Mouse (Mus musculus) layer of hippocampus, postnatal 14 days (tissue): ENCODE measurements at regions not wholly inside any gene's neighbourhood (a gene's known extent, or its start where the extent isn't known, plus 50 kb on each side); places are given as distances from the start of the nearest gene placed in this dataset.

Experiments used
- DNase-seq, 2 experiments: peaks; one replicate each; pipeline ENCODE4 v3.0.0; 2021 to 2022; ENCODE audit warnings: low spot score in 2 of 2, mixed read lengths in 1 of 2

- peak in 1 of 2 experiments; percentile 55 for DNase-seq
Observed at GRCm38 (mm10) chr5:58705561-58705960, 987.8 kb downstream of the Pcdh7 start.

- DNase-seq = no peak
Observed at GRCm38 (mm10) chr5:58712381-58712780, 994.6 kb downstream of the Pcdh7 start.

- DNase-seq = no peak
Observed at GRCm38 (mm10) chr5:58733366-58733765, 1015.6 kb downstream of the Pcdh7 start.

- DNase-seq = no peak
Observed at GRCm38 (mm10) chr5:58733961-58734360, 1016.2 kb downstream of the Pcdh7 start.

GRCm38 (mm10) chr5:58736610-58737009 is 1018.8 kb downstream of the Pcdh7 start:
- DNase-seq = peak; percentile 58 to 60

GRCm38 (mm10) chr5:58737264-58737883 is 1019.6 kb downstream of the Pcdh7 start:
- DNase-seq = no peak

- DNase-seq = no peak
Observed at GRCm38 (mm10) chr5:58738041-58738440, 1020.3 kb downstream of the Pcdh7 start.

- DNase-seq = no peak
Observed at GRCm38 (mm10) chr5:58740759-58741158, 1023.0 kb downstream of the Pcdh7 start.

- no peak for DNase-seq
Observed at GRCm38 (mm10) chr5:58747684-58748083, 1029.9 kb downstream of the Pcdh7 start.

GRCm38 (mm10) chr5:58751777-58752176 is 1034.0 kb downstream of the Pcdh7 start:
- no peak for DNase-seq
